ENCODE assay signal across 10 mouse cellular contexts in genomic region chr14:75235955-75236635, GRCm38 (mm10). TPM values are rescaled to one million over a fixed set of nuclear protein-coding genes. Genes with fewer than 3 reads are reported as not detected.
DNase-seq lines count a peak whose midpoint lies in the region; ATAC-seq and TF ChIP-seq lines count a peak whose summit lies in the region.
"Had no signal": no experiment of that assay in that cellular context is flagged by ENCODE, and none has a peak within 500 bp of the region (broad histone marks: within the 10 kb centered on the region; RNA-seq: fewer than 3 reads in every experiment).

No protein-coding gene starts in this region.

- no peaks in the 10 kb centered on the region for H3K4me1 ChIP-seq in lung, embryonic 14.5 days (ENCODE audit: insufficient read depth)
- no peaks in the 10 kb centered on the region for H3K4me1 ChIP-seq in lung, adult 2 months (ENCODE audit: control insufficient read depth, insufficient read depth, low read length)
- peaks cover 18% of the 10 kb centered on the region for H3K4me1 ChIP-seq in midbrain, embryonic 12.5 days

- no peaks in the 10 kb centered on the region for H3K36me3 ChIP-seq in lung, embryonic 14.5 days (ENCODE audit: insufficient read depth)
- no peaks in the 10 kb centered on the region for H3K36me3 ChIP-seq in midbrain, embryonic 12.5 days

- no peak overlapping the region for H3K27ac ChIP-seq in lung, embryonic 14.5 days (ENCODE audit: low read depth)
- 0 out of 2 replicates have a peak overlapping the region, but pooled peaks have one; percentile 30 for H3K27ac ChIP-seq in midbrain, embryonic 12.5 days (replicated peaks)

- H3K9ac ChIP-seq in lung, embryonic 14.5 days = no peak overlapping the region
- H3K9ac ChIP-seq in midbrain, embryonic 12.5 days (replicated peaks) = no peak overlapping the region

- no peak overlapping the region for H3K4me2 ChIP-seq in lung, embryonic 14.5 days
- peak overlapping the region; percentile 26; the same call in 1 of the 2 replicates for H3K4me2 ChIP-seq in midbrain, embryonic 12.5 days (replicated peaks)

- DNase-seq in lung, embryonic 14.5 days = peak; percentile 18
- no peak for DNase-seq in lung, adult 2 months
- DNase-seq in kidney, postnatal 4 days = peak; percentile 37 to 57
- DNase-seq in spleen, postnatal 4 days (ENCODE audit: low spot score in 2 of 2) = no peak
- DNase-seq in lung, postnatal 14 days = no peak
- DNase-seq in cerebellum, adult 9-11 months = no peak

- no peaks in the 10 kb centered on the region for H3K27me3 ChIP-seq in lung, embryonic 14.5 days (ENCODE audit: insufficient read depth, low read length)
- peaks cover 22% of the 10 kb centered on the region; the same call in 1 of the 2 replicates for H3K27me3 ChIP-seq in midbrain, embryonic 12.5 days
- H3K27me3 ChIP-seq: CH12.LX had no signal

- H3K4me3 ChIP-seq in lung, embryonic 14.5 days (ENCODE audit: low read depth, low read length) = no peak overlapping the region
- H3K4me3 ChIP-seq in lung, adult 2 months (replicated peaks; ENCODE audit: extremely low read depth, low read depth, low read length) = no peak overlapping the region
- H3K4me3 ChIP-seq in midbrain, embryonic 12.5 days = peak overlapping the region; percentile 6; the same call in 1 of the 2 replicates
- H3K4me3 ChIP-seq: myocyte had no signal

- no peak for TF ChIP-seq CTCF in lung, embryonic 14.5 days (IDR thresholded peaks at IDR 0.05; ENCODE audit: low read depth)
- TF ChIP-seq CTCF in lung, adult 2 months (IDR thresholded peaks at IDR 0.05; ENCODE audit: insufficient read depth, low read length) = no peak

- WGBS in lung, embryonic 14.5 days = 56% methylated on average over 9 of the region's 9 CpGs
- 66% methylated on average over 9 of the region's 9 CpGs for WGBS in lung, adult 2 months
- WGBS in midbrain, embryonic 12.5 days = 15% methylated on average over 9 of the region's 9 CpGs

- ATAC-seq in lung, embryonic 14.5 days (ENCODE audit: insufficient read depth) = no peak
- ATAC-seq in midbrain, embryonic 12.5 days (ENCODE audit: low FRiP score, low read depth) = peak; percentile 89
- ATAC-seq in cerebellum, adult (ENCODE audit: insufficient number of reproducible peaks, low FRiP score, low TSS enrichment) = no peak

- no peaks in the 10 kb centered on the region for H3K9me3 ChIP-seq in lung, embryonic 14.5 days (ENCODE audit: low read depth, low read length)
- no peaks in the 10 kb centered on the region for H3K9me3 ChIP-seq in midbrain, embryonic 12.5 days

- TF ChIP-seq POLR2A in lung, adult 2 months (IDR thresholded peaks at IDR 0.05; ENCODE audit: borderline replicate concordance, extremely low read depth, low read depth, low read length) = no peak

RNA-seq across cellular contexts. Expression of gene Cpb2, which starts 6.0 kb away (rescaled TPM):
- polyA plus RNA-seq in lung, embryonic 14.5 days (2014; fragmentation: Nextera tagmentation; extraction: Ambion mirVana) = not detected in 2 replicates
- 0.09 and 0.10 TPM in 2 replicates for polyA plus RNA-seq in lung, adult 2 months (2012; rRNA removed)
- polyA plus RNA-seq in midbrain, embryonic 12.5 days (2016; fragmentation: Nextera tagmentation; extraction: Ambion mirVana) = not detected in 2 replicates
- polyA plus RNA-seq: myocyte had no signal

RNA-seq across cellular contexts. Expression of gene Zc3h13, which starts 48.1 kb away (rescaled TPM):
- 30.2 and 31.6 TPM in 2 replicates for polyA plus RNA-seq in lung, embryonic 14.5 days (2014; fragmentation: Nextera tagmentation; extraction: Ambion mirVana)
- polyA plus RNA-seq in lung, adult 2 months (2012; rRNA removed) = 7.7 and 8.7 TPM in 2 replicates
- 44.0 and 46.0 TPM in 2 replicates for polyA plus RNA-seq in midbrain, embryonic 12.5 days (2016; fragmentation: Nextera tagmentation; extraction: Ambion mirVana)

Comparison
In these comparisons a context has a peak if more than half of its experiments do, and no peak if none do; other contexts are left out.
1. DNase-seq: peak in lung, embryonic 14.5 days (single experiment) and kidney, postnatal 4 days (2 of 2); none in lung, adult 2 months (single experiment), spleen, postnatal 4 days (0 of 2), lung, postnatal 14 days (single experiment) and cerebellum, adult 9-11 months (single experiment).